In genomic region chr9:44688013-44688412, GRCm38 (mm10) we compare ENCODE assay signal across 25 mouse cellular contexts. TPM values are rescaled to one million over a fixed set of nuclear protein-coding genes. Genes with fewer than 3 reads are reported as not detected.
"Had no signal": no experiment of that assay in that cellular context is flagged by ENCODE, and none has a peak within 500 bp of the region (broad histone marks: within the 10 kb centered on the region; RNA-seq: fewer than 3 reads in every experiment).

No protein-coding gene starts in this region.

- H3K9ac ChIP-seq: liver, embryonic 13.5 days; midbrain, embryonic 15.5 days had no signal

- H3K27ac ChIP-seq: liver, embryonic 13.5 days had no signal

- H3K4me3 ChIP-seq: liver, embryonic 13.5 days; midbrain, embryonic 15.5 days; myocyte had no signal

- H3K4me2 ChIP-seq: liver, embryonic 13.5 days; midbrain, embryonic 11.5 days; midbrain, embryonic 15.5 days had no signal

- H3K27me3 ChIP-seq: liver, embryonic 13.5 days; midbrain, embryonic 15.5 days had no signal

- H3K36me3 ChIP-seq: liver, embryonic 13.5 days had no signal

- H3K9me3 ChIP-seq: liver, embryonic 13.5 days; midbrain, embryonic 15.5 days had no signal

- DNase-seq: kidney, adult 8-10 months; kidney, postnatal 14 days; liver, embryonic 13.5 days; lung, adult 2 months; lung, postnatal 14 days; lung, postnatal 4 days; thymus, adult 18-20 months; thymus, postnatal 36 days had no signal

- ATAC-seq: midbrain, embryonic 15.5 days had no signal

RNA-seq across cellular contexts. Expression of gene Treh, which starts 15.0 kb away (rescaled TPM):
- total RNA-seq: layer of hippocampus, adult 18-20 months; layer of hippocampus, postnatal 14 days; megakaryocyte progenitor cell, adult 5-6 weeks; megakaryocyte-erythroid progenitor cell, adult 5-6 weeks; monocyte, adult 5-6 weeks had no signal
- polyA plus RNA-seq: limb, embryonic 11.5 days; limb, embryonic 14.5 days; liver, embryonic 13.5 days; liver, embryonic 16.5 days; lung, adult 2 months; lung, embryonic 16.5 days; midbrain, embryonic 11.5 days; midbrain, embryonic 15.5 days; neural tube, embryonic 14.5 days; spleen, adult 2 months; stomach, embryonic 16.5 days; testis, adult 2 months; urinary bladder, adult 2 months had no signal
